Mouse (Mus musculus): ENCODE measurements at regions not wholly inside any gene's neighbourhood (a gene's known extent, or its start where the extent isn't known, plus 50 kb on each side); places are given as distances from the start of the nearest gene placed in this dataset.

DNA sequence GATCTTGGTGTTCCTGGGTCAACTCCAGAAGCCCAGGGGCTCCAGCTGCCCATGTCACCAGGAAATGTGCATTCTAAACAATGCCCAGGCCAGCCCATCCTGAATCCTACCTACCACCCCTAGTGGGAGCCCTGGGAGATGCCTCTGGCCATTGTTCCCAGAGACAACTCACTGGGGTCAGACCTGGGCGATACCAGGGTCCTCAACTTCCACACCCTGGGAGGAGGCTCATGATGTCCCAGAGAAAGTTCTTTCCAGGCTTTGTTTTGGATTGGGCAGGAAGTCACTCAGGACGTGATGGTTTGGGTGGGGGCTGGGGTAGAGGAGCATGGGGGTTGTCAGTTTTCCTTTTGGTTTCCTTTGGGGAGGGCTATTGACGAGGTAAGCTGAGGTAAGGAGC, 97.1 kb downstream of the Efnb1 start:
- TF ChIP-seq CTCF (IDR thresholded peaks at IDR 0.05; ENCODE audit: borderline replicate concordance, control insufficient read depth, extremely low read depth, insufficient read depth, low read length, poor library complexity): no peak
- TF ChIP-seq POLR2A (IDR thresholded peaks at IDR 0.05; ENCODE audit: control insufficient read depth, extremely low read depth, insufficient read depth, low read length, poor library complexity): no peak
